Mouse (Mus musculus): ENCODE results near the gene Dio1.

Dio1 gene

GRCm38 (mm10) chr4:107247110-107247509, 59.9 kb downstream of the Dio1 start:
- DNase-seq (ENCODE audit: low spot score): no peak

GRCm38 (mm10) chr4:107246040-107246439, 60.9 kb downstream of the Dio1 start:
- DNase-seq (ENCODE audit: low spot score): no peak

GRCm38 (mm10) chr4:107245368-107245767, 61.6 kb downstream of the Dio1 start:
- no peak for DNase-seq (ENCODE audit: low spot score)

GRCm38 (mm10) chr4:107243365-107244333, 63.3 kb downstream of the Dio1 start:
- DNase-seq (ENCODE audit: low spot score): no peak

Measured in urinary bladder, postnatal 14 days (tissue).